Mouse (Mus musculus) hindlimb bud, embryonic 11.5 days (tissue): ENCODE results near the gene Trmu.
"Not testable (repeated sequence)": the region's sequence is repeated elsewhere in the genome, so short reads cannot be mapped to it uniquely, and the experiment has no call there.

ENCODE experiments used
- DNase-seq: peaks from one replicate; pipeline ENCODE4 v3.0.0-alpha.2; 2012; ENCODE audit warnings: low read depth, low spot score; ENCODE audit errors: extremely low spot score

Gene Trmu

GRCm38 (mm10) chr15:85878848-85879497, at the start of gene Trmu:
Gene Trmu (plus strand): TSS chr15:85879312.
- peak; percentile 64 for DNase-seq

- no peak for DNase-seq
Observed at GRCm38 (mm10) chr15:85829470-85829869, 49.6 kb upstream of the Trmu start.

- DNase-seq: no peak
Observed at GRCm38 (mm10) chr15:85831954-85832590, 47.0 kb upstream of the Trmu start, which contains the start of gene Ttc38. Gene Ttc38 (plus strand): TSS chr15:85832306.

GRCm38 (mm10) chr15:85832599-85832998, 46.5 kb upstream of the Trmu start:
- DNase-seq: no peak

- no peak for DNase-seq
Observed at GRCm38 (mm10) chr15:85835335-85835734, 43.8 kb upstream of the Trmu start.

GRCm38 (mm10) chr15:85836887-85837286, 42.2 kb upstream of the Trmu start:
- no peak for DNase-seq

- no peak for DNase-seq
Observed at GRCm38 (mm10) chr15:85840983-85841382, 38.1 kb upstream of the Trmu start.

GRCm38 (mm10) chr15:85841796-85842360, 37.2 kb upstream of the Trmu start:
- no peak for DNase-seq

- DNase-seq: no peak
Observed at GRCm38 (mm10) chr15:85845071-85845470, 34.0 kb upstream of the Trmu start.

- no peak for DNase-seq
Observed at GRCm38 (mm10) chr15:85851656-85852392, 27.3 kb upstream of the Trmu start.

- no peak for DNase-seq
Observed at GRCm38 (mm10) chr15:85858980-85859489, 20.1 kb upstream of the Trmu start.

- peak; percentile 92 for DNase-seq
Observed at GRCm38 (mm10) chr15:85859490-85860031, 19.6 kb upstream of the Trmu start, which contains the start of gene Gtse1. Gene Gtse1 (plus strand): TSS chr15:85859745.

GRCm38 (mm10) chr15:85865913-85866312, 13.2 kb upstream of the Trmu start:
- DNase-seq: not testable (repeated sequence)

- DNase-seq: no peak
Observed at GRCm38 (mm10) chr15:85867696-85868095, 11.4 kb upstream of the Trmu start.

- no peak for DNase-seq
Observed at GRCm38 (mm10) chr15:85877336-85877735, 1.8 kb upstream of the Trmu start.

- no peak for DNase-seq
Observed at GRCm38 (mm10) chr15:85879498-85879895, 385 bp downstream of the Trmu start.

- no peak for DNase-seq
Observed at GRCm38 (mm10) chr15:85885606-85886005, 6.5 kb downstream of the Trmu start.

GRCm38 (mm10) chr15:85889235-85889634, 10.1 kb downstream of the Trmu start:
- no peak for DNase-seq

- no peak for DNase-seq
Observed at GRCm38 (mm10) chr15:85891971-85892370, 12.9 kb downstream of the Trmu start.

- DNase-seq: no peak
Observed at GRCm38 (mm10) chr15:85892498-85893118, 13.5 kb downstream of the Trmu start.

- no peak for DNase-seq
Observed at GRCm38 (mm10) chr15:85893871-85894270, 14.8 kb downstream of the Trmu start.
